Mouse (Mus musculus) adrenal gland, postnatal 4 days (tissue): ENCODE data around the gene Sprr3. TPM values are rescaled to one million over a fixed set of nuclear protein-coding genes. Genes with fewer than 3 reads are reported as not detected.
"Not testable (repeated sequence)": the region's sequence is repeated elsewhere in the genome, so short reads cannot be mapped to it uniquely, and the experiment has no call there.

Source experiments
- DNase-seq, 2 experiments: peaks; one replicate each; pipeline ENCODE4 v3.0.0; 2021 to 2022; ENCODE audit warnings: low spot score in 2 of 2, mixed read lengths in 2 of 2
- long read RNA-seq, 2 experiments: library from polyadenylated mRNA; stranded (forward); transcript quantifications; one replicate each; pipeline ENCODE4 v2.0.0; 2021
- total RNA-seq, 2 experiments: library from RNA; stranded (reverse); gene quantifications; 2 replicates each; pipeline ENCODE4 v1.2.3; 2021

Sprr3 gene
- total RNA-seq = not detected
- long read RNA-seq, experiment 1 = 0 reads
- long read RNA-seq, experiment 2 = 0 reads

DNA sequence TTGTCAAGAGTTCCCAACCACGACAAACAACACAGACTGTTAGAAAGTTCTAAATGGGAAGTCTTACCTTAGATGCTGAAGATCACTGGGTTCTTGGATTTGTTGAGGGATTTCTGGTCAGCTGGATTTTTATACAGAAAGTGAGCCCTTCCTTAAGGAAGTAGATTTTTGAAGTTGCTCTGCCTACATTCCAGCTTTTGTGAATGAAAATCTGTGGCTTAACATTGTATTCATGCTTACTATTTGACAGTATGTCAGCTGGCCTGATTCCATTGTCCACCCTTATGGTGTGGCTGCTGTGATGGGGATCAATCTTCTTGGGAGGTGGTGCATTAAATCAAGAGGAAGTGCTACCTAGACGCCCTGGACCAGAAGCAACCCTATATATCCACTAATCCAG is at the start of gene Sprr3:
Sprr3 (minus strand) TSS at position 101 of the 400 bp plus-strand sequence.
- DNase-seq = no peak

DNA sequence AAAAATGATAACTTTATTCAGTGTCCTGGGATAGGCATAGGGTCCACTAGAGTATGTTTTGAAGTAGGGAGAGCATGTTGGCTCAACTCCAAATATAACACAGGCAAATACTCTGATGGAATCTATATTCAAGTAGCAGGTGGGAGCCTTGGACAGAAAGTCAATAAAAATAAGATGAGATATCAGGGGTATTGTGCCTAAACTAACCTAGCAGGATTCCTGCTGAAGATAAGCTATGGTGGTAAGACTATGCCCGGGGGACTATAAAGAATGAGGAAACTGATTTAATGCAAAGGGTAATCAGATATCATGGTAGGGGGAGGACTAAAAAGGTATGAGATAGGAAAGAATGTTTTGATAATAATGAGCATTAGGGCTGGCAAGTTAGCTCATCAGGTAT is 49.7 kb upstream of the Sprr3 start:
- DNase-seq = no peak

DNA sequence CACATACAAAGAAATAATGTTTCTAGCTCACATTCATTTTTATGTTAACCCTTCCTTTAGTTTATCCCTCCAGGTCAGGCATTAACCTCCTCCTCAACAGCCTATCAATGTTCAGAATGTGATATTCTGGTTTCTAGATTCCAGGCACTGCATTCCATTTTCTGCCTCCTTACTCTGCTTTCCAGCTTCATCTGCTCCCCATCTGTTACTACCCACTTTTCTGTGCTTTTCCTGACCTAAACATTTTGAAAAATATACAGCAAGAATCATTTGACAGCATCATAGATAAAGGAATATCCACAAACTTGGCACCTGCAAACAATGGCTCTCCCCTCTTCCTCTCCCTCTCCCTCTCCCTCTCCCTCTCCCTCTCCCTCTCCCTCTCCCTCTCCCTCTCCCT is 45.0 kb upstream of the Sprr3 start:
- no peak for DNase-seq

DNA sequence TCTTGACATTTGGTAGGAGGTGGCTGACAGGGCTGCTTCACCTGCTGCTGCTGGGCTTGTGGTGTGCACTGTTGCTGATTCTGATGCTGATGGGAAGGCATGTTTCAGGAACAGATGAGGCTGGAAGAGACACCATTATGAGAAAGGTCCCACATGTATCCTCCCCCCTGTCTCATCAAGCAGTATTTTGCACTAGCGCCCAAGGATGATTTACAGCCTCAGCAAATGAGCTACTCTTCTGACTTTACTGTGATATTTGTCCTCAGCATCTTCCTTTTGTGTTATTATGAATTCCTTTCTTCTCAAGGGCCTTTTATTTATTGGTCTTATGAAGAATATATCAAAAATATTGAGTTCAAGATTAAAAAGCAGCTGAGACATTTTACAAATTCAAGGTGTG is 41.9 kb upstream of the Sprr3 start, which contains the start of gene Sprr4:
Sprr4 (minus strand) TSS at position 101 of the 400 bp plus-strand sequence.
- no peak for DNase-seq

DNA sequence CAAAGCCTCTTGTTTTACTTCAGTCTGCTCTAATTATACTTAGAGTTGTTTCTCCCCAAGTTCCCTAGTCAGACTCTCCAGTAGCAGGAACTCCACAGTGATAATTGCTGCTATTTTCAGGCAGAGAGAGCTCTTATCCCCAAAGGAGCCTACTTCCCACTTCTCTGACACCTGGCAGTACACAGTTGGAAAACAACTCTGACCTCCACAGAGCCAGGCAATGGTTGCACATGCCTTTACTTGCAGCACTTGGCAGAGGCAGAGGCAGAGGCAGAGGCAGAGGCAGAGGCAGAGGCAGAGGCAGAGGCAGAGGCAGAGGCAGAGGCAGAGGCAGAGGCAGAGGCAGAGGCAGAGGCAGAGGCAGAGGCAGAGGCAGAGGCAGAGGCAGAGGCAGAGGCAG is 31.7 kb upstream of the Sprr3 start:
- DNase-seq = not testable (repeated sequence)

DNA sequence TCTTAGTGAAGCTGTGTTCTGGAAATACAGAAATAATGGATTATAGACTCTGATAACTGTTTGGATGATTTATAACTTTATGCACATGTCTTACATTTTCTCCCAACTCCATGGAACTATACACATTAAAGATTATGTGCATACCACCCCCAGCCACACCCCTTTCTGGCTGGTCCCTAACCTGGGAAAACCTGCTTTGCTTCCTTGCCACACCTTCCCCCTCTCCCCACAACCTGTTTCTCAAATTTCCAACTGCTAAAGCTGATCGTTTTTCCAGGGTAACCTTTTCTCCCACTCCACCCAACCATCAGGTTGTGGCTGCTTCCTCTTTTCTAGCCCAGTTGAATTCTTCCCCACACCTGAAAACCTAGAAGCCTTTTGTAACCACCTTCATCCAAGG is 27.8 kb upstream of the Sprr3 start:
- no peak for DNase-seq

DNA sequence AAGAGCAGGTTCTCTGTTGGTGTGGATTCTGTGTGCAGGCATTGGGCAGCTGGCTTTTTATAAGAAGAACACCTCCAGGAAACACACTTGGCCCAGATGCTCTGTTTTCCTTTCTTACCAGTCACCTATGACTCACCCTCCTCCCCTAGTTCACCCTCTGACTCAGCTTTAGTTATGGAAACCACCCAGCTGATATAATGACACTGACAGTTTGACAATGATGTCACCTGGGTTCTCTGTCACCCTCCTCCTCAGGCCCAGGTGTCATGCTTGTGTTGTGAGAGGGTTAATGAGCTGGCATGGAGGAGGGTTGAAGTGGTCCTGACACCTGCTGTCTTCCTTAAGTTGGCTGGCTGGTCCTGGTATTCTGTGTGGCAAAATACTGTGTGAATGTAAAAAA is 27.3 kb upstream of the Sprr3 start, which contains the start of gene Sprr1a:
Sprr1a (minus strand) TSS at position 33 of the 400 bp plus-strand sequence.
- no peak for DNase-seq

DNA sequence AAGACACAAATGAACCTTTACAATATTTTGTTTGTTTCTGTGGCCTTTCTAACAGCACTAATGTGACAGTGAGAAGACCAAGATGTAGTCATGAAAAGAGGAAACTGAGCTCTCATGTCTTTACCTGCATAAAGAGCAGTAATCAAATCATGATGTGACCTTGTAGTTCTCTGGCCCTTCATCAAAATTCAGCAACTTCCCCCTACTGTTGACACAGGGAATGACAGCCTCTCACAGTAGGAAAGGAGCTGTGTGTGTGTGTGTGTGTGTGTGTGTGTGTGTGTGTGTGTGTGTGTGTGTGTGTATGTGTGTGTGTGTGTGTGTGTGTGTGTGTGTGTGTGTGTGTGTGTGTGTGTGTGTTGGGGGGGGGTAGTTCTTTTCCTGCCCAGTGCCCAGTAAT is 22.7 kb upstream of the Sprr3 start:
- DNase-seq = not testable (repeated sequence)

DNA sequence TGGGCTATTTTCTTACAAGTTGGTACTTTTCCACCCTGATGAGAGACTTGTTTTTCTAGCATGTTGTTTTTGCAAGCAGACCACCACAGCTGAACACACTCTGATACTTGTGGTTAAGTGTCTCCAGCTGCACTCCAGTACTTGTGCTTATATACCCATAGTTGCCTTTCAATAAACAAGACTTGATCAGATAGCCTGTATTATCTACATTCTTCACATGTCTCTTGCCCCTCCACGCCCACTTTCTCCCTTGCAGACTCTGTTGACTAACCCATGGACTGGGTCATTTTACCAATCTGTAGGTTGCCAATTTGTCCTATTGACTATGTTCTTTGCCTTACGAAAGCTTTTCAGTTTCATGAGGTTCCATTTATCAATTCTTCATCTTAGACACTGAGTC is 11.6 kb upstream of the Sprr3 start:
- DNase-seq = no peak

DNA sequence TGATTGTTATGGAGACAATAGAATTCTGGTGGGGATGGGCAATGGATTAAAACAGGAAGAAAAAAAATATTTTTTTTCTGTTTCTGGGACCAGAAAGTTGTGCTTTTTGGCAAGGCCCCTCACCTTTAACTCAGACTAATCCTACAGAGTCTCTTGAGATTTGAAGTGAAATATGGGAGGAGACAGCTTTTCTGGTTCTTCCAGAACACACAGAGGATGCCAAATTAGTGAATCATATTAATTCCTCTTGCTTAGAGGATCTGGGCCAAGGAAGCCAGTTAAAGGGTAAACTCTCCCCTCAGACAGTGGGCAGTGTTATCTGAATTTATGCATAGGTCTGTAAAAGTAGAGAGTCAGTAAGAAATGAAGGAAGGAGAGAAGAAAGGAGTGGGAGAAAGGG is 8.9 kb upstream of the Sprr3 start:
- no peak for DNase-seq

DNA sequence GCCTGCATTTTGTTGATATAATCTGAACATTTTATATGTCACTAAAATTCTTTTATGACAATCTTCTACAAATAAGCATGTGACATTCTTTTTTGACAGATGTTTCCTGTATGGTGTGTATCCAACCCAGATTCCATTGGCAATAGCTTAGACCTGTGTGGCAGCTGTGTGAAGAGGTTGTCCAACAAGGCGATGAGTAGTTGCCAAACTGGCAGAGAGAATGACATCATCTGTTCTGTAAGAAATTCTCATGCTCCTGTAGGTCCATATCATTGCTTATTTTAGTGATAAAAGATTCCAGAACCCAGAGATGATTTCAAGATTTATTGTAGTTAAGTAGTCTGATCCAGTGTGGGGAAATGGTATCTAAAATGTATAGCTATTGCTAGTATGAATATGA is 8.1 kb upstream of the Sprr3 start:
- DNase-seq = no peak

DNA sequence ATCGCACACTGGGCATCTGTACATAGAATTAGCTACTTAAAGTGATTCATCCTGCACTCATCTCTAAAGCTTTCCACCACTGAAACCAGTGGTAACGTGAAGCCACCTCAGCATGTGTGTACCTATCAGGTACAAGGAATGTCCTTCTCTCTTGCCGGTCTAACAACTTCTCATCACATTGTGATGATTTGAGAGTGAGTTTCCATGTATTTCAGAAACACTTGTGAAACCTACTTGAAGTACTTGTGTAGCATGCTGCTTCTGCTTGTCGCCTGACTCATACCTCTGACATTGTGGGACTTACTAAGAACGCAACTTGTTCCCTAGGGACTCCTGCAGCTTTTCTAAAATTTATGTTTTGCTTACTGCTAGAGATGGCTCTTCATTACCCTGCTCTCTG is 3.4 kb downstream of the Sprr3 start:
- DNase-seq = no peak

DNA sequence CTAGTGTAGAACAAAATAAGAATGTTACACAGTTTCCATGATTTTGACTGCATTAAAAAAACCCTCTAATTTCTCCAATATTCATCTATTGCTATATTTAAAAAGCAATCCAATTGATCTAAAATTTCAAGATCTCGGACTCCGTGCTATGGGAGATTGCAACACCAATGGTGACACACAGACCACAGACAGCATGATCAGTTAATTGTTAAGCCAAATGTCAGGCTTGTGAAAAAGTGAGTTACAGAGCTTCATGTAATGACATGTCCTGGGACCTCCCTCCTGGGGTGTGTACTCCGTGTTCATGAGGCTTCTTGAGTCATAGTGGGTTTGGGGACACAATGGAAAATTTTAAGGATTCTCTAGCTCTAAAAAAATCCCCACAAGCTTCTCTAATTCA is 18.3 kb downstream of the Sprr3 start:
- DNase-seq = no peak

DNA sequence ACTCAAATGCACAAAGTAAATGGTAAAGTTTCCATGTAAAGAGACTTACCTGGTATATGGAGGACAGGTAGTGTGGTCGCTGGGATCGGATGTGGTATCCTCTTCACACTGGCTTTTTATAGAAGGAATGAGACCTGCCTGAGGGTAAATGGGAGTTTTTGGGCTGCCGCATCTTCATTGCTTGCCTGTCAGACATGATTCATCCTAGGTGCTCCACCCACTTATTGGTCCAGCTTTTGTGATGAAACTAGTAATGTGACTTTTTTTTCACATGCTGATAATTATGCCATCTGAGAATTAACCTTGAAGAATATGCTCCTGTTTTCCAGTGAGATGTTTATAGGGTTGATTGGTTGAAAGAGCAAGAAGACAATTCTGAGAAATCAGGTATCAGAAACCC is 19.8 kb downstream of the Sprr3 start, which contains the start of gene Sprr1b:
Sprr1b (minus strand) TSS at position 101 of the 400 bp plus-strand sequence.
- DNase-seq = no peak

DNA sequence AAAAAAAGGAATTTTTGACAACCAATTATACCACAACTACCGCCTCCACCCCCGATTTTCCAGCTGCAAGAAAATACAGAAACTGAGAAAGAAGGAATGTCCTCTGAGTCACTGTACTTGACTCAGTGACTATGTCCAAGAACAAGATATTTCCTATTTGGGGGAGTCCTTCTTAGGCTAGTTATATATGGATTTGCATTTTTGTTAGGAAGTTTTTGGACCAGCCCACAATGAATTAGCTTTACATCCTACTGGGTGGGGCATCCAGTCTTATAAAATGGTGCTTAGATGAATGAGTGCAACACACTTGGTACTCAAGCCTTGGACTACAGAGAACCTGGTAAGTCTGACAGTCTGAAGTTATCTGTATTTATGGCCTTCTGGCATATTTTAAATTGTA is 26.2 kb downstream of the Sprr3 start, which contains the start of gene Sprr2k:
Sprr2k (plus strand) TSS at position 301 of the 400 bp plus-strand sequence.
- DNase-seq = no peak

DNA sequence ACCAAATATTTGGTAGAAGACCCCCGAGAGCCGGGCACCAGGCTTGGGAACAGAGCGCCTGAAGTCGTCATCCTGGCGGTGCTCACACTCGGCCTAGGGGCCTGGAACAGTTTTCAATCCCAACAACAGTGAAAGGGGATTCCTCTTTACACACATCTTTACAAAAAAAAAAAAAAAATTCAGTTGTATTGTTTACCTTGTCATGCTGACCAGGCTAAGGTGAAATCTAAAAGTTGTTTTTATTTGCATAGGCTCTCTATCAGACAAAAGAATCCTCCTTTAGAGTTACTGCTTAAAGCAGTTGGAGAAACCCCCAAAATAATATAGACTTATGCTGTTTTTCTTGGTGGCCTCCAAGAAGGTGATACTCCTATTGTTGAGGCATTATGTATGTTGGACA is 29.2 kb downstream of the Sprr3 start, which contains the start of gene Gm9774:
Gm9774 (minus strand) TSS at position 101 of the 400 bp plus-strand sequence.
- DNase-seq = no peak

DNA sequence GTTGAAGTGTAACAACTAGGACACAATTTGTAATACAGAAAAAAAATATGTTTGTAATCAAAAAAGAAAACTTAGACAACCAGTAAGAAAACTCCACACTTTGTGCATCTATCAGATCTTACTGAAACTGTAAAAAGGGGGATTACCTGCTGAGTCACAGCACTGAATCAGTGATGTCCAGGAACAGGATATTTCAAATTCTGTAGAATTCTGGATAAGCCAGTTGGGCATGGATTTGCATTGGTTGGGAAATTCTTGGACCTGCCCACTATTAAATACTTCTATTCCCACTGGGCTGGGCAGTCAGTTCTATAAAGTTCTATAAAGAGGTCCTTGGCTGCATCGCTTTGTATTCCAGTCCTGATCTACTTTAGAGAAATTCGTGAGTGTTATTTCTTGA is 40.7 kb downstream of the Sprr3 start, which contains the start of gene Sprr2j-ps:
Sprr2j-ps (plus strand) TSS at position 301 of the 400 bp plus-strand sequence.
- no peak for DNase-seq

DNA sequence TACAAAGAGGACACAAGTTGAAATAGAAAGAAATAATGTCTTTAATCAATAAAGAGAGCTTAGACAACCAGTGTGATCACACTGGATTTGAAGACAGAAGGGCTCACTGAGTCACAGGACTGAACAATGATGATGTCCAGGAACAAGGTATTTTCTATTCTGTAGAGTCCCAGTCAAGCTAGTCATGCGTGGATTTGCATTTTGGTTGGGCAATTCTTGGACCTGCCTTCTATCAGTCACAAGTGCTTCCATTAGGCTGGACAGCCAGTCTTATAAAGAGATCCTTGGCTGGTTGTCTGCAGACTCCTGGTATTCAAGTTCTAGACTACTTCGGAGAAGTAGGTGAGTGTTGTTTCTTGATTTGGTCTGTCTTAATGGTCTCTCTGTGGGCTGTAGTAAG is 50.8 kb downstream of the Sprr3 start, which contains the start of gene Sprr2i:
Sprr2i (plus strand) TSS at position 301 of the 400 bp plus-strand sequence.
- DNase-seq = no peak

Other genes starting within 250 kb of the Sprr3 start
- not detected for gene Sprr2a1, start 242.9 kb downstream of the Sprr3 start, total RNA-seq
- not detected for gene Sprr2a2, start 242.8 kb downstream of the Sprr3 start, total RNA-seq
- gene Sprr2a3, start 173.3 kb downstream of the Sprr3 start, total RNA-seq = not detected
- gene Sprr2b, start 142.1 kb downstream of the Sprr3 start, total RNA-seq = not detected
- not detected for gene Sprr2d, start 119.6 kb downstream of the Sprr3 start, total RNA-seq
- gene Sprr2e, start 106.6 kb downstream of the Sprr3 start, total RNA-seq = not detected
- gene Sprr2f, start 93.5 kb downstream of the Sprr3 start, total RNA-seq = not detected
- not detected for gene Sprr2h, start 73.0 kb downstream of the Sprr3 start, total RNA-seq
- not detected for gene Sprr2i, start 50.7 kb downstream of the Sprr3 start, total RNA-seq
- gene Sprr2j-ps, start 40.6 kb downstream of the Sprr3 start, total RNA-seq = not detected
- gene Gm9774, start 29.3 kb downstream of the Sprr3 start, total RNA-seq = 10 to 100 TPM in 1 of 2 experiments, 1 to 10 TPM in 1; 9.3 to 12.2 TPM
- gene Sprr2k, start 26.1 kb downstream of the Sprr3 start, total RNA-seq = not detected
- not detected for gene Sprr1b, start 19.9 kb downstream of the Sprr3 start, total RNA-seq
- gene Sprr1a, start 27.2 kb upstream of the Sprr3 start, total RNA-seq = under 1 TPM; 0.39 to 0.68 TPM
- not detected for gene Sprr4, start 41.8 kb upstream of the Sprr3 start, total RNA-seq
- gene 2310046K23Rik, start 75.8 kb upstream of the Sprr3 start, total RNA-seq = not detected
- gene Ivl, start 115.0 kb upstream of the Sprr3 start, total RNA-seq = not detected
- not detected for gene Smcp, start 130.3 kb upstream of the Sprr3 start, total RNA-seq
- gene 2210017I01Rik, start 148.8 kb upstream of the Sprr3 start, total RNA-seq = not detected
- gene Lce6a, start 162.9 kb upstream of the Sprr3 start, total RNA-seq = not detected
- not detected for gene Lce1a1, start 189.6 kb upstream of the Sprr3 start, total RNA-seq
- gene Lce1b, start 198.2 kb upstream of the Sprr3 start, total RNA-seq = not detected
- gene Lce1a2, start 211.6 kb upstream of the Sprr3 start, total RNA-seq = not detected
- gene Lce1c, start 220.5 kb upstream of the Sprr3 start, total RNA-seq = not detected
- not detected for gene Lce1d, start 228.5 kb upstream of the Sprr3 start, total RNA-seq